Mouse (Mus musculus) retina, embryonic 14.5 days (tissue): ENCODE measurements at regions not wholly inside any gene's neighbourhood (a gene's known extent, or its start where the extent isn't known, plus 50 kb on each side); places are given as distances from the start of the nearest gene placed in this dataset.

Experiments used
- DNase-seq: peaks from one replicate; pipeline ENCODE4 v3.0.0-alpha.2; 2015; ENCODE audit warnings: low spot score

- no peak for DNase-seq
Observed at GRCm38 (mm10) chr3:18667726-18668125, 719.5 kb downstream of the Cypt12 start.

- no peak for DNase-seq
Observed at GRCm38 (mm10) chr3:18668936-18669335, 720.7 kb downstream of the Cypt12 start.

- DNase-seq: no peak
Observed at GRCm38 (mm10) chr3:18670203-18670700, 722.0 kb downstream of the Cypt12 start.

- no peak for DNase-seq
Observed at GRCm38 (mm10) chr3:18671681-18672080, 723.5 kb downstream of the Cypt12 start.

GRCm38 (mm10) chr3:18683346-18684101 lies 735.3 kb downstream of the Cypt12 start:
- DNase-seq: no peak

- peak; percentile 45 for DNase-seq
Observed at GRCm38 (mm10) chr3:18695113-18695792, 747.0 kb downstream of the Cypt12 start.

- DNase-seq: no peak
Observed at GRCm38 (mm10) chr3:18696981-18697660, 748.9 kb downstream of the Cypt12 start.

GRCm38 (mm10) chr3:18698106-18698505 lies 749.9 kb downstream of the Cypt12 start:
- DNase-seq: no peak

GRCm38 (mm10) chr3:18705165-18705564 lies 757.0 kb downstream of the Cypt12 start:
- DNase-seq: no peak

GRCm38 (mm10) chr3:18705756-18706155 lies 757.5 kb downstream of the Cypt12 start:
- no peak for DNase-seq

GRCm38 (mm10) chr3:18706356-18706755 lies 758.1 kb downstream of the Cypt12 start:
- DNase-seq: no peak

- no peak for DNase-seq
Observed at GRCm38 (mm10) chr3:18707730-18708129, 759.5 kb downstream of the Cypt12 start.

- no peak for DNase-seq
Observed at GRCm38 (mm10) chr3:18711661-18712060, 763.5 kb downstream of the Cypt12 start.

- DNase-seq: no peak
Observed at GRCm38 (mm10) chr3:18713986-18714385, 765.8 kb downstream of the Cypt12 start.

- no peak for DNase-seq
Observed at GRCm38 (mm10) chr3:18714968-18715630, 766.9 kb downstream of the Cypt12 start.

GRCm38 (mm10) chr3:18715776-18716175 lies 767.6 kb downstream of the Cypt12 start:
- peak; percentile 9 for DNase-seq

GRCm38 (mm10) chr3:18725507-18725906 lies 777.3 kb downstream of the Cypt12 start:
- no peak for DNase-seq

- no peak for DNase-seq
Observed at GRCm38 (mm10) chr3:18731251-18731650, 783.0 kb downstream of the Cypt12 start.

- DNase-seq: no peak
Observed at GRCm38 (mm10) chr3:18731674-18732073, 783.5 kb downstream of the Cypt12 start.

- DNase-seq: no peak
Observed at GRCm38 (mm10) chr3:18733540-18733939, 785.3 kb downstream of the Cypt12 start.

GRCm38 (mm10) chr3:18738946-18739345 lies 790.7 kb downstream of the Cypt12 start:
- no peak for DNase-seq

- no peak for DNase-seq
Observed at GRCm38 (mm10) chr3:18740344-18740743, 792.1 kb downstream of the Cypt12 start.
